Mouse (Mus musculus): Measurements from ENCODE around the gene Kank2. TPM values are rescaled to one million over a fixed set of nuclear protein-coding genes. Genes with fewer than 3 reads are reported as not detected.

The Kank2 gene
- total and polyA plus RNA-seq, 3 experiments: 7.6 to 16.3 TPM; not detected in 1

GRCm38 (mm10) chr9:21803986-21804644 is 5.6 kb upstream of the Kank2 start (continued):
- TF ChIP-seq EP300 (IDR thresholded peaks at IDR 0.05; ENCODE audit: low read depth in 1 of 2, low read length in 2 of 2) (no peak), MEF2A (IDR thresholded peaks at IDR 0.05; ENCODE audit: extremely low read depth, insufficient replicate concordance, low read depth, low read length, poor library complexity, severe bottlenecking) (no peak), SIN3A (IDR thresholded peaks at IDR 0.05; ENCODE audit: low read length) (peak; percentile 61), RAD21 (IDR thresholded peaks at IDR 0.05; ENCODE audit: low read depth, low read length) (no peak; the same call in none of the 2 replicates), GABPA (IDR thresholded peaks at IDR 0.05; ENCODE audit: low read depth, low read length) (no peak), POLR2AphosphoS2 (IDR thresholded peaks at IDR 0.05; ENCODE audit: low read length) (no peak), USF2 (IDR thresholded peaks at IDR 0.05; ENCODE audit: borderline replicate concordance in 1 of 2, insufficient read depth in 1 of 2, low read depth in 1 of 2, low read length in 2 of 2) (no peak), TCF12 (IDR thresholded peaks at IDR 0.05; ENCODE audit: low read depth, low read length) (0 out of 2 replicates have a peak, but pooled peaks have one; percentile 41), ZMIZ1 (IDR thresholded peaks at IDR 0.05; ENCODE audit: low read depth, low read length) (no peak), MAX (IDR thresholded peaks at IDR 0.05; ENCODE audit: low read length) (0 out of 2 replicates have a peak, but pooled peaks have one; percentile 12), CHD1 (IDR thresholded peaks at IDR 0.05; ENCODE audit: low read depth, low read length) (no peak), MAFK (IDR thresholded peaks at IDR 0.05; ENCODE audit: borderline replicate concordance, low read depth, low read length) (no peak), GATA1 (IDR thresholded peaks at IDR 0.05; ENCODE audit: low read depth, low read length) (0 out of 2 replicates have a peak, but pooled peaks have one; percentile 29), TBP (IDR thresholded peaks at IDR 0.05; ENCODE audit: low read depth, low read length) (0 out of 2 replicates have a peak, but pooled peaks have one; percentile 8)

- H3K4me1 ChIP-seq (ENCODE audit: control insufficient read depth in 1 of 2, insufficient read depth in 2 of 2, low read length in 2 of 2): peaks cover 4 to 7% of the 10 kb centered on the region in 2 experiments; a peak in 3 of 4 replicates
- no peak overlapping the region for H3K9ac ChIP-seq (ENCODE audit: control insufficient read depth, low read depth, low read length, poor library complexity, severe bottlenecking)
- H3K4me3 ChIP-seq (ENCODE audit: control insufficient read depth in 1 of 2, insufficient read depth in 1 of 2, low read depth in 2 of 2, low read length in 2 of 2): no peak overlapping the region
- H3K27ac ChIP-seq (ENCODE audit: control insufficient read depth, low read depth, low read length): no peak overlapping the region
- no peaks in the 10 kb centered on the region for H3K9me3 ChIP-seq (replicated peaks; ENCODE audit: insufficient read depth, low read length)
- H3K36me3 ChIP-seq (ENCODE audit: control insufficient read depth in 1 of 2, insufficient read depth in 2 of 2, low read length in 2 of 2): no peaks in the 10 kb centered on the region
- no peaks in the 10 kb centered on the region for H3K27me3 ChIP-seq (ENCODE audit: control insufficient read depth in 1 of 2, insufficient read depth in 2 of 2, low read length in 2 of 2)
- TF ChIP-seq POLR2AphosphoS5 (IDR thresholded peaks at IDR 0.05; ENCODE audit: borderline replicate concordance, low read depth, low read length) (no peak), GABPA (IDR thresholded peaks at IDR 0.05; ENCODE audit: low read depth, low read length) (no peak), JUND (IDR thresholded peaks at IDR 0.05; ENCODE audit: low read depth, low read length) (no peak), MEF2A (IDR thresholded peaks at IDR 0.05; ENCODE audit: extremely low read depth, insufficient replicate concordance, low read depth, low read length, poor library complexity, severe bottlenecking) (no peak), TCF12 (IDR thresholded peaks at IDR 0.05; ENCODE audit: low read depth, low read length) (no peak), ZC3H11A (IDR thresholded peaks at IDR 0.05; ENCODE audit: low read depth, low read length) (no peak)
- H3K79me2 ChIP-seq (ENCODE audit: control insufficient read depth, insufficient read depth, low read length, poor library complexity): no peaks in the 10 kb centered on the region; the same call in 1 of the 2 replicates
- DNase-seq (ENCODE audit: low read depth, low spot score): no peak
These were observed 3.0 kb upstream of the Kank2 start for GRCm38 (mm10) chr9:21801591-21801990.

Data from MEL (cell line).